Mouse (Mus musculus) G1E (cell line): ENCODE data around the gene Vgf.

ENCODE experiments used
- CTCF ChIP-seq: IDR thresholded peaks from 2 replicates; pipeline ENCODE4 v1.5.1; 2012; ENCODE audit warnings: low read depth, low read length, inconsistent platforms, mixed read lengths
- GATA1 ChIP-seq: IDR thresholded peaks from 2 replicates; pipeline ENCODE4 v1.6.1; 2012; ENCODE audit warnings: borderline replicate concordance, low read length, inconsistent platforms, mixed read lengths
- GATA2 ChIP-seq: IDR thresholded peaks from 2 replicates; pipeline ENCODE4 v1.6.1; 2012; ENCODE audit warnings: low read depth, low read length, inconsistent platforms, borderline replicate concordance
- TAL1 ChIP-seq: conservative IDR thresholded peaks from 2 replicates; pipeline ENCODE4 v1.6.1; 2012; ENCODE audit warnings: low read depth, low read length, inconsistent platforms, mixed read lengths

GRCm38 (mm10) chr5:137045402-137046323 lies 19.5 kb downstream of the Vgf start, which contains the start of gene Ap1s1:
- no peak for TF ChIP-seq GATA1
- TF ChIP-seq CTCF, result no peak
- TF ChIP-seq GATA2, result no peak
- no peak for TF ChIP-seq TAL1
